Mouse (Mus musculus) forebrain, embryonic 12.5 days (tissue): ENCODE data around the gene Hs1bp3. TPM values are rescaled to one million over a fixed set of nuclear protein-coding genes. Genes with fewer than 3 reads are reported as not detected.

Experiments used
- ATAC-seq: fragments of 200-750 bp; cut with Nextera tagmentation; 2 replicates; pipeline ENCODE4 v1.8.0; 2017; ENCODE audit warnings: moderate TSS enrichment; ENCODE audit not compliant: low FRiP score
- H3K27ac ChIP-seq: fragments of 300-500 bp; sonication (generic); 2 replicates; pipeline ENCODE4 v1.5.1; 2016; ENCODE audit warnings: mild to moderate bottlenecking
- H3K27me3 ChIP-seq: fragments of 300-500 bp; sonication (generic); 2 replicates; pipeline ENCODE4 v1.6.1; 2016; ENCODE audit warnings: mild to moderate bottlenecking
- H3K36me3 ChIP-seq: fragments of 300-500 bp; sonication (generic); replicated peaks from 2 replicates; pipeline ENCODE4 v1.6.1; 2016; ENCODE audit warnings: mild to moderate bottlenecking
- H3K4me1 ChIP-seq: fragments of 300-500 bp; sonication (generic); 2 replicates; pipeline ENCODE4 v1.6.1; 2016
- H3K4me2 ChIP-seq: fragments of 300-500 bp; sonication (generic); 2 replicates; pipeline ENCODE4 v1.6.1; 2016; ENCODE audit warnings: mild to moderate bottlenecking, moderate library complexity
- H3K4me3 ChIP-seq: fragments of 300-500 bp; sonication (generic); replicated peaks from 2 replicates; pipeline ENCODE4 v1.5.1; 2016; ENCODE audit warnings: mild to moderate bottlenecking
- H3K9ac ChIP-seq: fragments of 300-500 bp; sonication (generic); 2 replicates; pipeline ENCODE4 v1.6.1; 2016; ENCODE audit warnings: mild to moderate bottlenecking
- H3K9me3 ChIP-seq: fragments of 300-500 bp; sonication (generic); 2 replicates; pipeline ENCODE4 v1.6.1; 2016
- WGBS: fragments of 180-500 bp; shearing (Covaris S2); methylation state at CpG from one replicate; pipeline ENCODE4 v1.1.7; 2016; 5-methylcytosine and 5-hydroxymethylcytosine counted together
- polyA plus RNA-seq: library from polyadenylated mRNA; unstranded; fragments of >200 nt; fragmentation: Nextera tagmentation; extraction: Ambion mirVana; gene quantifications from 2 replicates; pipeline ENCODE4 v1.2.1, GENCODE M21; 2016

Gene Hs1bp3
- polyA plus RNA-seq, 1 experiment from 2014 or later: 11.5 TPM

GRCm38 (mm10) chr12:8310992-8311391 is 2.2 kb upstream of the Hs1bp3 start:
- Histone ChIP-seq H3K9me3 (no peaks in the 10 kb centered on the region), H3K27me3 (peaks cover 45% of the 10 kb centered on the region), H3K4me2 (0 out of 2 replicates have a peak overlapping the region, but pooled peaks have one; percentile 16), H3K27ac (no peak overlapping the region), H3K36me3 (no peaks in the 10 kb centered on the region), H3K4me1 (peaks cover 13% of the 10 kb centered on the region), H3K9ac (no peak overlapping the region), H3K4me3 (no peak overlapping the region)
- ATAC-seq: no peak
- 34% methylated on average over 17 of the region's 17 CpGs for WGBS

GRCm38 (mm10) chr12:8312266-8312665 is 966 bp upstream of the Hs1bp3 start:
- H3K9me3 ChIP-seq: no peaks in the 10 kb centered on the region
- no peak overlapping the region for H3K4me2 ChIP-seq
- peaks cover 42% of the 10 kb centered on the region for H3K27me3 ChIP-seq
- H3K36me3 ChIP-seq: no peaks in the 10 kb centered on the region; the same call in 1 of the 2 replicates
- no peak overlapping the region for H3K27ac ChIP-seq
- ATAC-seq: no peak
- 84% methylated on average over 4 of the region's 4 CpGs for WGBS
- peaks cover 10% of the 10 kb centered on the region for H3K4me1 ChIP-seq
- no peak overlapping the region for H3K4me3 ChIP-seq
- H3K9ac ChIP-seq: no peak overlapping the region

GRCm38 (mm10) chr12:8313773-8314172 is 541 bp downstream of the Hs1bp3 start:
- peak overlapping the region; percentile 63 for H3K4me3 ChIP-seq
- H3K27me3 ChIP-seq: peaks cover 42% of the 10 kb centered on the region
- peak overlapping the region; percentile 65 for H3K9ac ChIP-seq
- no peaks in the 10 kb centered on the region for H3K9me3 ChIP-seq
- H3K4me2 ChIP-seq: peak overlapping the region; percentile 78
- 23% methylated on average over 12 of the region's 12 CpGs for WGBS
- peak; percentile 13; the same call in 1 of the 2 replicates for ATAC-seq
- H3K36me3 ChIP-seq: no peaks in the 10 kb centered on the region; the same call in 1 of the 2 replicates
- peaks cover 10% of the 10 kb centered on the region for H3K4me1 ChIP-seq
- no peak overlapping the region for H3K27ac ChIP-seq

GRCm38 (mm10) chr12:8316541-8316940 is 3.3 kb downstream of the Hs1bp3 start:
- no peak overlapping the region for H3K27ac ChIP-seq
- no peak overlapping the region for H3K4me3 ChIP-seq
- no peak overlapping the region for H3K9ac ChIP-seq
- peaks cover 19% of the 10 kb centered on the region for H3K27me3 ChIP-seq
- no peak for ATAC-seq
- no peak overlapping the region for H3K4me2 ChIP-seq
- no peaks in the 10 kb centered on the region for H3K9me3 ChIP-seq
- 84% methylated on average over 5 of the region's 5 CpGs for WGBS
- H3K4me1 ChIP-seq: peaks cover 10% of the 10 kb centered on the region
- H3K36me3 ChIP-seq: peaks cover 5% of the 10 kb centered on the region; the same call in 1 of the 2 replicates

- Histone ChIP-seq H3K4me1 (no peaks in the 10 kb centered on the region), H3K9ac (no peak overlapping the region), H3K27ac (no peak overlapping the region), H3K4me2 (no peak overlapping the region), H3K27me3 (no peaks in the 10 kb centered on the region), H3K36me3 (peaks cover 10% of the 10 kb centered on the region; the same call in 1 of the 2 replicates), H3K4me3 (no peak overlapping the region), H3K9me3 (no peaks in the 10 kb centered on the region)
- WGBS: 46% methylated on average over 5 of the region's 5 CpGs
- ATAC-seq: 0 out of 2 replicates have a peak, but pooled peaks have one; percentile 53
Measured at GRCm38 (mm10) chr12:8320084-8320713, 7.0 kb downstream of the Hs1bp3 start.

- ATAC-seq: no peak
- Histone ChIP-seq H3K36me3 (peaks cover 10% of the 10 kb centered on the region; the same call in 1 of the 2 replicates), H3K27me3 (no peaks in the 10 kb centered on the region), H3K9ac (no peak overlapping the region), H3K4me3 (no peak overlapping the region), H3K9me3 (no peaks in the 10 kb centered on the region), H3K4me1 (no peaks in the 10 kb centered on the region), H3K4me2 (no peak overlapping the region), H3K27ac (no peak overlapping the region)
- 90% methylated on average over 10 of the region's 10 CpGs for whole genome bisulfite sequencing
Measured at GRCm38 (mm10) chr12:8321506-8321905, 8.3 kb downstream of the Hs1bp3 start.

- Histone ChIP-seq H3K4me2 (no peak overlapping the region), H3K27me3 (no peaks in the 10 kb centered on the region), H3K36me3 (peaks cover 10% of the 10 kb centered on the region; the same call in 1 of the 2 replicates), H3K9me3 (no peaks in the 10 kb centered on the region), H3K4me3 (no peak overlapping the region), H3K27ac (no peak overlapping the region), H3K9ac (no peak overlapping the region), H3K4me1 (peaks cover 12% of the 10 kb centered on the region)
- 89% methylated on average over 10 of the region's 10 CpGs for WGBS
- no peak for ATAC-seq
Measured at GRCm38 (mm10) chr12:8324086-8324485, 10.9 kb downstream of the Hs1bp3 start.

- Histone ChIP-seq H3K4me2 (no peak overlapping the region), H3K27ac (no peak overlapping the region), H3K9ac (peak overlapping the region; percentile 8; the same call in 1 of the 2 replicates), H3K9me3 (no peaks in the 10 kb centered on the region), H3K4me3 (no peak overlapping the region), H3K4me1 (peaks cover 12% of the 10 kb centered on the region), H3K27me3 (no peaks in the 10 kb centered on the region), H3K36me3 (peaks cover 5% of the 10 kb centered on the region; the same call in 1 of the 2 replicates)
- ATAC-seq: no peak
- 92% methylated on average over 13 of the region's 13 CpGs for WGBS
Measured at GRCm38 (mm10) chr12:8325245-8325942, 12.2 kb downstream of the Hs1bp3 start.

GRCm38 (mm10) chr12:8325943-8326522 is 12.8 kb downstream of the Hs1bp3 start:
- H3K4me3 ChIP-seq: no peak overlapping the region
- peaks cover 12% of the 10 kb centered on the region for H3K4me1 ChIP-seq
- peaks cover 5% of the 10 kb centered on the region; the same call in 1 of the 2 replicates for H3K36me3 ChIP-seq
- ATAC-seq: no peak
- H3K27me3 ChIP-seq: no peaks in the 10 kb centered on the region
- H3K9me3 ChIP-seq: no peaks in the 10 kb centered on the region
- no peak overlapping the region for H3K9ac ChIP-seq
- 92% methylated on average over 17 of the region's 17 CpGs for WGBS
- no peak overlapping the region for H3K4me2 ChIP-seq
- H3K27ac ChIP-seq: no peak overlapping the region

- ATAC-seq: peak; percentile 93
Measured at GRCm38 (mm10) chr12:8326825-8327674, 13.8 kb downstream of the Hs1bp3 start.

GRCm38 (mm10) chr12:8327675-8328053 is 14.4 kb downstream of the Hs1bp3 start:
- peaks cover 21% of the 10 kb centered on the region for H3K4me1 ChIP-seq
- H3K36me3 ChIP-seq: peaks cover 5% of the 10 kb centered on the region; the same call in 1 of the 2 replicates
- peak overlapping the region; percentile 56; the same call in 1 of the 2 replicates for H3K27ac ChIP-seq
- no peak overlapping the region for H3K4me3 ChIP-seq
- H3K4me2 ChIP-seq: no peak overlapping the region
- H3K9ac ChIP-seq: peak overlapping the region; percentile 55
- no peak for ATAC-seq
- no peaks in the 10 kb centered on the region for H3K9me3 ChIP-seq
- no peaks in the 10 kb centered on the region for H3K27me3 ChIP-seq
- WGBS: 64% methylated on average over 1 of the region's 1 CpGs

More at GRCm38 (mm10) chr12:8326825-8327674, 13.8 kb downstream of the Hs1bp3 start:
- H3K9ac ChIP-seq: peak overlapping the region; percentile 55
- no peak overlapping the region for H3K4me2 ChIP-seq
- peaks cover 5% of the 10 kb centered on the region; the same call in 1 of the 2 replicates for H3K36me3 ChIP-seq
- H3K4me3 ChIP-seq: no peak overlapping the region
- peaks cover 18% of the 10 kb centered on the region for H3K4me1 ChIP-seq
- no peaks in the 10 kb centered on the region for H3K9me3 ChIP-seq
- H3K27me3 ChIP-seq: no peaks in the 10 kb centered on the region
- peak overlapping the region; percentile 56; the same call in 1 of the 2 replicates for H3K27ac ChIP-seq
- WGBS: 18% methylated on average over 17 of the region's 17 CpGs
